Mouse (Mus musculus): ENCODE data around the gene Klhdc8a.

DNA sequence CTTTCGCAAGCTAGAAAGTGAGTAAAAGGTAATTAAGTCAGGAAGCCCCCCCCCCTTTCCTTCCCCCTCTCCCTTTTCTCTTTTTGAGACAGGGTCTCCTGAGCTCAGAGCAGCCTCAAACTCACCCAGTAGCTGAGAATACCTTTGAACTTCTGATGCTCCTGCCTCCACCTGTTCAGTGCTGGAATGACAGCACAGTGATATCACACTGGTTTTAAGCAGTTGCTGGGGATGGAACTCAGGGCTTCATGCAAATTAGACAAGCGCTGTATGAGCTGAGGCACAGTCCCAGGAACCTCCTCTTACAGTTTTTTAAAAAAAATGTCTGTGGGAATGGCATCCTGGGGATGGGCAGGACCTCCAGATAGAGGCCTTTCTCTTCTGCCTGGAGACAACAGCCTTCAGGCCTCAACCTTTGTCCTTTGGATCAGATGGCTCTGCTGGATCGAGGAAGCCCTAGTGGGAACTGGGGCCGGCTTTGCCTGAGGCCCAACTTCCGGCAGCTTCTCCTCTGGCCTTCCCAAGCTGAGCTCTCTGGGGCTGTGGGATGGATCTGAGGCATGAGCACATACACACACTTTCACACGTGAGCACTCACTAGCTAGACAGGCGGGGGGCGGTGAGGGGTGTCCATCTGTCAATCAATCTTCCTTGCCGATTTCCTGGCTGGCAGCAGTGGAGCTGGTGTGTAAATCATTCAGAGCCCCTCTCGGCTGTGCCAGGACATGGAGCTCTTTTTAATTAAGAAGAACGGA, 7.3 kb upstream of the Klhdc8a start:
- TF ChIP-seq POU5F1 (IDR thresholded peaks at IDR 0.05; ENCODE audit: borderline replicate concordance, low read length) (no peak), CTCF (conservative IDR thresholded peaks at IDR 0.05; ENCODE audit: low read length) (no peak)
